Mouse (Mus musculus) heart, adult 2 months (tissue): Measurements from ENCODE around the gene Borcs6. TPM values are rescaled to one million over a fixed set of nuclear protein-coding genes. Genes with fewer than 3 reads are reported as not detected.

Experiments used
- DNase-seq, 2 experiments: peaks; one replicate each; pipeline ENCODE4 v3.0.0; 2021
- H3K27ac ChIP-seq: fragments of 200-600 bp; 2 replicates; pipeline ENCODE4 v1.8.1; 2022
- H3K27me3 ChIP-seq: fragments of 200-500 bp; 2 replicates; pipeline ENCODE4 v1.6.1; 2012; ENCODE audit warnings: mild to moderate bottlenecking, low read length, inconsistent platforms, mixed read lengths; ENCODE audit not compliant: control insufficient read depth, insufficient read depth
- H3K36me3 ChIP-seq: fragments of 200-500 bp; 2 replicates; pipeline ENCODE4 v1.6.1; 2012; ENCODE audit warnings: low read length, inconsistent platforms; ENCODE audit not compliant: control insufficient read depth, insufficient read depth
- H3K4me1 ChIP-seq: fragments of 200-500 bp; 2 replicates; pipeline ENCODE4 v1.6.1; 2011; ENCODE audit warnings: low read length; ENCODE audit not compliant: control insufficient read depth, insufficient read depth
- H3K4me3 ChIP-seq: fragments of 200-600 bp; 2 replicates; pipeline ENCODE4 v1.8.1; 2022
- H3K79me2 ChIP-seq: fragments of 200-500 bp; replicated peaks from 2 replicates; pipeline ENCODE4 v1.6.1; 2012; ENCODE audit warnings: mild to moderate bottlenecking, inconsistent platforms, low read length, moderate library complexity, mixed read lengths; ENCODE audit not compliant: control insufficient read depth, insufficient read depth
- H3K9ac ChIP-seq: fragments of 200-500 bp; 2 replicates; pipeline ENCODE4 v1.6.1; 2012; ENCODE audit warnings: low read depth, mild to moderate bottlenecking, control low read depth, inconsistent platforms, low read length, mixed read lengths
- CTCF ChIP-seq: fragments of 200-600 bp; IDR thresholded peaks from 2 replicates; pipeline ENCODE4 v1.8.1; 2022; ENCODE audit warnings: antibody characterized with exemption, mild to moderate bottlenecking, moderate library complexity
- EP300 ChIP-seq: fragments of 200-500 bp; IDR thresholded peaks from 2 replicates; pipeline ENCODE4 v1.6.1; 2011; ENCODE audit warnings: low read depth, low read length, control low read depth; ENCODE audit not compliant: insufficient read depth
- POLR2A ChIP-seq: fragments of 200-500 bp; IDR thresholded peaks from 2 replicates; pipeline ENCODE4 v1.6.1; 2011; ENCODE audit warnings: mild to moderate bottlenecking, low read depth, low read length, control low read depth; ENCODE audit not compliant: insufficient read depth
- WGBS: fragments of 180-500 bp; shearing (Covaris S2); methylation state at CpG from one replicate; pipeline ENCODE4 v1.1.7; 2018; 5-methylcytosine and 5-hydroxymethylcytosine counted together
- intact Hi-C: fragments of 180-260 bp; cut with DNase I; formaldehyde crosslinking; loops from one replicate; pipeline ENCODE4 v1.15.1; 2025
- polyA plus RNA-seq: library from polyadenylated mRNA; depleted of rRNA; stranded (reverse); fragments of >200 nt; gene quantifications from 2 replicates; pipeline ENCODE4 v1.2.3, GENCODE M21; 2012
- total RNA-seq, 2 experiments: library from RNA; stranded (reverse); gene quantifications; 2 replicates each; pipeline ENCODE4 v1.2.3; 2021

Gene Borcs6
- total and polyA plus RNA-seq, 3 experiments: 13.0 to 17.8 (median 15.3) TPM

GRCm38 (mm10) chr11:69087082-69087481 is 27.6 kb downstream of the Borcs6 start:
- Histone ChIP-seq H3K27me3 (no peaks in the 10 kb centered on the region), H3K79me2 (peaks cover 7% of the 10 kb centered on the region), H3K4me3 (no peak overlapping the region), H3K36me3 (peaks cover 5% of the 10 kb centered on the region), H3K27ac (no peak overlapping the region), H3K9ac (no peak overlapping the region), H3K4me1 (peaks cover 8% of the 10 kb centered on the region)
- no peak for TF ChIP-seq CTCF
- TF ChIP-seq EP300: no peak
- TF ChIP-seq POLR2A: no peak
- peak in 1 of 2 experiments; percentile 27 for DNase-seq
- 55% methylated on average over 4 of the region's 4 CpGs for WGBS
- intact Hi-C loops: no loop called here

- DNase-seq: peak in 1 of 2 experiments; percentile 18
- no peak for TF ChIP-seq CTCF
- no peak for TF ChIP-seq EP300
- TF ChIP-seq POLR2A: no peak
- Histone ChIP-seq H3K79me2 (peaks cover 7% of the 10 kb centered on the region), H3K9ac (no peak overlapping the region), H3K36me3 (peaks cover 5% of the 10 kb centered on the region), H3K4me1 (peaks cover 8% of the 10 kb centered on the region), H3K27ac (no peak overlapping the region), H3K4me3 (no peak overlapping the region), H3K27me3 (no peaks in the 10 kb centered on the region)
- intact Hi-C loops: no loop called here
- 76% methylated on average over 2 of the region's 2 CpGs for WGBS
These were observed 28.1 kb downstream of the Borcs6 start for GRCm38 (mm10) chr11:69087597-69087996.

- TF ChIP-seq POLR2A (peak; percentile 70; the same call in 1 of the 2 replicates), EP300 (no peak)
- under 1% methylated on average over 50 of the region's 67 CpGs for WGBS
- intact Hi-C loops: loop anchor here (2.0 kb wide), 1 partner anchor 15 kb away; no protein-coding TSS in a partner anchor
- peak within 1 kb of the TSS; percentile 100 for H3K27ac ChIP-seq
- peak within 1 kb of the TSS; percentile 100 for H3K9ac ChIP-seq
- DNase-seq: peak; percentile 94 to 96
- H3K27me3 ChIP-seq: no peaks in the 10 kb centered on the region
- peaks cover 8% of the 10 kb centered on the region for H3K4me1 ChIP-seq
- peak within 1 kb of the TSS; percentile 99 for H3K4me3 ChIP-seq
- H3K36me3 ChIP-seq: peaks cover 5% of the 10 kb centered on the region
- H3K79me2 ChIP-seq: peaks cover 7% of the 10 kb centered on the region
These were observed 28.8 kb downstream of the Borcs6 start, which contains the start of gene Vamp2 for GRCm38 (mm10) chr11:69088103-69088855. Vamp2 (plus strand) TSS chr11:69088490.

- peak overlapping the region; percentile 100 for H3K9ac ChIP-seq
- H3K27ac ChIP-seq: peak overlapping the region; percentile 100
- H3K79me2 ChIP-seq: peaks cover 7% of the 10 kb centered on the region
- no peaks in the 10 kb centered on the region for H3K27me3 ChIP-seq
- H3K4me1 ChIP-seq: peaks cover 8% of the 10 kb centered on the region
- H3K36me3 ChIP-seq: peaks cover 5% of the 10 kb centered on the region
- DNase-seq: no peak
- 7% methylated on average over 25 of the region's 25 CpGs for WGBS
- intact Hi-C loops: loop anchor here (2.0 kb wide), 1 partner anchor 16 kb away; no protein-coding TSS in a partner anchor
- 0 out of 2 replicates have a peak, but pooled peaks have one; percentile 27 for TF ChIP-seq EP300
- no peak for TF ChIP-seq CTCF
- peak overlapping the region; percentile 99 for H3K4me3 ChIP-seq
These were observed 29.5 kb downstream of the Borcs6 start for GRCm38 (mm10) chr11:69088856-69089615.

- Histone ChIP-seq H3K9ac (peak overlapping the region; percentile 100), H3K27ac (peak overlapping the region; percentile 100), H3K36me3 (peaks cover 5% of the 10 kb centered on the region), H3K79me2 (peaks cover 7% of the 10 kb centered on the region), H3K4me1 (peaks cover 8% of the 10 kb centered on the region), H3K4me3 (peak overlapping the region; percentile 99), H3K27me3 (no peaks in the 10 kb centered on the region)
- WGBS: 57% methylated on average over 12 of the region's 12 CpGs
- no peak for TF ChIP-seq CTCF
- no peak for TF ChIP-seq POLR2A
- no peak for TF ChIP-seq EP300
- intact Hi-C loops: loop anchor here (2.0 kb wide), 1 partner anchor 17 kb away; no protein-coding TSS in a partner anchor
- DNase-seq: peak in 1 of 2 experiments; percentile 39
These were observed 30.2 kb downstream of the Borcs6 start for GRCm38 (mm10) chr11:69089616-69090290.
